Mouse (Mus musculus): ENCODE measurements around the gene Fam92b. TPM values are rescaled to one million over a fixed set of nuclear protein-coding genes. Genes with fewer than 3 reads are reported as not detected.
A peak's percentile ranks its signal among the peaks of the same experiment; 100 is the strongest.

Gene Fam92b
- polyA plus RNA-seq, 1 experiment = not detected

- WGBS = 23% methylated on average over 6 of the region's 6 CpGs
- Histone ChIP-seq H3K27ac (ENCODE audit: control insufficient read depth, insufficient read depth, low read depth, low read length, poor library complexity) (no peak overlapping the region), H3K4me3 (replicated peaks; ENCODE audit: control insufficient read depth, low read depth, low read length) (no peak overlapping the region), H3K4me1 (ENCODE audit: control insufficient read depth, insufficient read depth, low read length) (peaks cover 3% of the 10 kb centered on the region; the same call in 1 of the 2 replicates)
- TF ChIP-seq CTCF (IDR thresholded peaks at IDR 0.05; ENCODE audit: control insufficient read depth, insufficient read depth, low read length) (no peak), POLR2A (IDR thresholded peaks at IDR 0.05; ENCODE audit: borderline replicate concordance, control insufficient read depth, low read depth, low read length) (no peak)
Observed at GRCm38 (mm10) chr8:120124261-120124660, 53.0 kb downstream of the Fam92b start.

- TF ChIP-seq POLR2A (IDR thresholded peaks at IDR 0.05; ENCODE audit: borderline replicate concordance, control insufficient read depth, low read depth, low read length) (no peak), CTCF (IDR thresholded peaks at IDR 0.05; ENCODE audit: control insufficient read depth, insufficient read depth, low read length) (no peak)
- Histone ChIP-seq H3K27ac (ENCODE audit: control insufficient read depth, insufficient read depth, low read depth, low read length, poor library complexity) (no peak overlapping the region), H3K4me1 (ENCODE audit: control insufficient read depth, insufficient read depth, low read length) (peaks cover 3% of the 10 kb centered on the region; the same call in 1 of the 2 replicates), H3K4me3 (replicated peaks; ENCODE audit: control insufficient read depth, low read depth, low read length) (no peak overlapping the region)
- WGBS = 76% methylated on average over 5 of the region's 5 CpGs
Observed at GRCm38 (mm10) chr8:120120951-120121350, 56.3 kb downstream of the Fam92b start.

- peaks cover 3% of the 10 kb centered on the region; the same call in 1 of the 2 replicates for H3K4me1 ChIP-seq (ENCODE audit: control insufficient read depth, insufficient read depth, low read length)
- H3K4me3 ChIP-seq (replicated peaks; ENCODE audit: control insufficient read depth, low read depth, low read length) = no peak overlapping the region
- TF ChIP-seq CTCF (IDR thresholded peaks at IDR 0.05; ENCODE audit: control insufficient read depth, insufficient read depth, low read length) (no peak), POLR2A (IDR thresholded peaks at IDR 0.05; ENCODE audit: borderline replicate concordance, control insufficient read depth, low read depth, low read length) (no peak)
- WGBS = 16% methylated on average over 6 of the region's 6 CpGs
- no peak overlapping the region for H3K27ac ChIP-seq (ENCODE audit: control insufficient read depth, insufficient read depth, low read depth, low read length, poor library complexity)
Observed at GRCm38 (mm10) chr8:120119931-120120330, 57.3 kb downstream of the Fam92b start.

- TF ChIP-seq CTCF (IDR thresholded peaks at IDR 0.05; ENCODE audit: control insufficient read depth, insufficient read depth, low read length) (no peak), POLR2A (IDR thresholded peaks at IDR 0.05; ENCODE audit: borderline replicate concordance, control insufficient read depth, low read depth, low read length) (no peak)
- 57% methylated on average over 3 of the region's 3 CpGs for WGBS
- Histone ChIP-seq H3K27ac (ENCODE audit: control insufficient read depth, insufficient read depth, low read depth, low read length, poor library complexity) (no peak overlapping the region), H3K4me3 (replicated peaks; ENCODE audit: control insufficient read depth, low read depth, low read length) (no peak overlapping the region), H3K4me1 (ENCODE audit: control insufficient read depth, insufficient read depth, low read length) (peaks cover 3% of the 10 kb centered on the region; the same call in 1 of the 2 replicates)
Observed at GRCm38 (mm10) chr8:120119429-120119828, 57.8 kb downstream of the Fam92b start.

GRCm38 (mm10) chr8:120118847-120119246 lies 58.4 kb downstream of the Fam92b start:
- H3K27ac ChIP-seq (ENCODE audit: control insufficient read depth, insufficient read depth, low read depth, low read length, poor library complexity) = no peak overlapping the region
- 71% methylated on average over 5 of the region's 5 CpGs for WGBS
- H3K4me3 ChIP-seq (replicated peaks; ENCODE audit: control insufficient read depth, low read depth, low read length) = no peak overlapping the region
- peaks cover 3% of the 10 kb centered on the region; the same call in 1 of the 2 replicates for H3K4me1 ChIP-seq (ENCODE audit: control insufficient read depth, insufficient read depth, low read length)
- TF ChIP-seq CTCF (IDR thresholded peaks at IDR 0.05; ENCODE audit: control insufficient read depth, insufficient read depth, low read length) = no peak
- TF ChIP-seq POLR2A (IDR thresholded peaks at IDR 0.05; ENCODE audit: borderline replicate concordance, control insufficient read depth, low read depth, low read length) = no peak

GRCm38 (mm10) chr8:120118162-120118561 lies 59.1 kb downstream of the Fam92b start:
- TF ChIP-seq CTCF (IDR thresholded peaks at IDR 0.05; ENCODE audit: control insufficient read depth, insufficient read depth, low read length) (no peak), POLR2A (IDR thresholded peaks at IDR 0.05; ENCODE audit: borderline replicate concordance, control insufficient read depth, low read depth, low read length) (no peak)
- 89% methylated on average over 9 of the region's 9 CpGs for WGBS
- peaks cover 3% of the 10 kb centered on the region; the same call in 1 of the 2 replicates for H3K4me1 ChIP-seq (ENCODE audit: control insufficient read depth, insufficient read depth, low read length)
- H3K27ac ChIP-seq (ENCODE audit: control insufficient read depth, insufficient read depth, low read depth, low read length, poor library complexity) = no peak overlapping the region
- no peak overlapping the region for H3K4me3 ChIP-seq (replicated peaks; ENCODE audit: control insufficient read depth, low read depth, low read length)

GRCm38 (mm10) chr8:120116600-120116999 lies 60.7 kb downstream of the Fam92b start:
- Histone ChIP-seq H3K27ac (ENCODE audit: control insufficient read depth, insufficient read depth, low read depth, low read length, poor library complexity) (peak overlapping the region; percentile 36; the same call in 1 of the 2 replicates), H3K4me1 (ENCODE audit: control insufficient read depth, insufficient read depth, low read length) (peaks cover 5% of the 10 kb centered on the region; the same call in 1 of the 2 replicates), H3K4me3 (replicated peaks; ENCODE audit: control insufficient read depth, low read depth, low read length) (peak overlapping the region; percentile 21)
- TF ChIP-seq POLR2A (IDR thresholded peaks at IDR 0.05; ENCODE audit: borderline replicate concordance, control insufficient read depth, low read depth, low read length) (no peak), CTCF (IDR thresholded peaks at IDR 0.05; ENCODE audit: control insufficient read depth, insufficient read depth, low read length) (no peak)
- WGBS = 52% methylated on average over 7 of the region's 7 CpGs

Other genes with a start within 250 kb of the Fam92b start
- 4.9 and 17.2 TPM in 2 replicates for gene Crispld2, start 185.0 kb downstream of the Fam92b start, polyA plus RNA-seq (2011; ENCODE audit: insufficient read depth, insufficient read length, low replicate concordance, missing spikeins)
- 8.6 and 18.7 TPM in 2 replicates for gene Zdhhc7, start 76.0 kb downstream of the Fam92b start, polyA plus RNA-seq (2011; ENCODE audit: insufficient read depth, insufficient read length, low replicate concordance, missing spikeins)
- gene 6430548M08Rik, start 63.3 kb downstream of the Fam92b start, polyA plus RNA-seq (2011; ENCODE audit: insufficient read depth, insufficient read length, low replicate concordance, missing spikeins) = 30.4 and 78.7 TPM in 2 replicates
- 39.7 and 45.8 TPM in 2 replicates for gene Gse1, start 51.0 kb upstream of the Fam92b start, polyA plus RNA-seq (2011; ENCODE audit: insufficient read depth, insufficient read length, low replicate concordance, missing spikeins)